ENCODE assay signal across 8 mouse cellular contexts in the genomic region with DNA sequence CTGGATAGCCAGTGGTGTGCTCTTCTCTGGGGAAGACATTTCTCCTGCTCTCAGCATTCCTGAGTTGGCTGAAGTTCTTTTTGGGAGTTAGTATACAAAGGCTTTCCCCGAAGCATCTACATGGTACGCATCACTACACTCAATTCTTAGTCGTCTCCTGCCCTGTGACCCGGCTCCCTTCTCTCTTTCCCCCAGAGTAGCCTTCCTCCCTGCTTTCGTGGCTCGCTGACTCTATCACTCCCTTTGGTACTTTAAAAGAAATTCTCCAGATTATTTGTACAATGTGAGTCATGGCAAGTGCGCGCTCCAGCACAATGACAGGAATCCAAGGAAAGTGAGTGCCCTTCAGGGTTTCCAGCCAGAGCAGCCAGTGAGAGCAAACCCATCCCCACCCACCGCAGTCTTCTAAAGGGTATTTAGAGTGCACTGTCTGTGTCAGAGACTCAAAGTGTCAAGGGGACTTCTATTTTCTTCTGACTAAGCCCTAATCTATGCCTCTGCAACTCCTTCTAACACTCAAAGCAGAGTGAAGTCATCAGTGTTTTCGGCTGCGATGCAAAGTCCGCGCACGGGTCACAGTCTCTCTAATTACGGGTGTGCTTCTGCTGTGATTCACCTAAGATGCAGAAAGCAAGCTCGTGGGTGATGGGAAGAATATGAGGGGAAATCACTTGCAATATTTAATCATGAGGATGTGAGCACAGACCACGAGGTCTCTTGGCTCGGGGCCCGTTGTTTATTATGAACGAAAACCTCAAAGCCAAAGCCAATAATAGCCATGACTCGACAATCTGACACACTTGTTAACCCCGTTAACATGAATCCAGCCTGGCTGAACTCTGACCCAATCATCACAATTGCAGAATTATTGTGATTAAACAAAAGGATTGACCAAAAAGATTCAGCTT.
DNase-seq lines count a peak whose midpoint lies in the region; ATAC-seq and TF ChIP-seq lines count a peak whose summit lies in the region.

No protein-coding gene starts in this region.

- ATAC-seq in heart, embryonic 15.5 days (replicated peaks; ENCODE audit: insufficient number of reproducible peaks, insufficient read depth, low FRiP score, low read depth) = no peak; the same call in 1 of the 2 replicates
- peak; percentile 91 for ATAC-seq in lung, postnatal 0 days

- H3K4me3 ChIP-seq in heart, embryonic 15.5 days = no peak overlapping the region
- H3K4me3 ChIP-seq in lung, postnatal 0 days (ENCODE audit: low read depth, low read length) = no peak overlapping the region

- peaks cover 4% of the 10 kb centered on the region; the same call in 1 of the 2 replicates for H3K4me1 ChIP-seq in heart, embryonic 15.5 days (replicated peaks)
- H3K4me1 ChIP-seq in lung, postnatal 0 days (ENCODE audit: insufficient read depth, low read depth, low read length) = no peaks in the 10 kb centered on the region

- peak; percentile 17 for DNase-seq in adrenal gland, adult 2 months
- no peak for DNase-seq in adrenal gland, adult 18-20 months (ENCODE audit: low spot score in 2 of 2)
- DNase-seq in 3134 (ENCODE audit: extremely low read depth, insufficient read length, low spot score) (peak; percentile 80), liver (no peak)
- DNase-seq in lung, postnatal 0 days (ENCODE audit: low spot score) = peak; percentile 64
- no peak for DNase-seq in urinary bladder, postnatal 36 days (ENCODE audit: low spot score in 2 of 2)
- no peak for DNase-seq in urinary bladder, postnatal 14 days (ENCODE audit: low spot score)

- TF ChIP-seq EP300 in lung, postnatal 0 days (IDR thresholded peaks at IDR 0.05) = peak; percentile 83

- no peak for TF ChIP-seq CTCF in lung, postnatal 0 days (IDR thresholded peaks at IDR 0.05)

- H3K4me2 ChIP-seq in heart, embryonic 15.5 days = peak overlapping the region; percentile 30
- H3K4me2 ChIP-seq in lung, postnatal 0 days (replicated peaks; ENCODE audit: low read depth, low read length) = no peak overlapping the region

- H3K36me3 ChIP-seq in heart, embryonic 15.5 days = 0 out of 2 replicates have a peak, but pooled peaks cover 4% of the 10 kb centered on the region
- no peaks in the 10 kb centered on the region for H3K36me3 ChIP-seq in lung, postnatal 0 days (ENCODE audit: insufficient read depth, low read length)

- H3K9me3 ChIP-seq in heart, embryonic 15.5 days (replicated peaks) = no peaks in the 10 kb centered on the region
- no peaks in the 10 kb centered on the region for H3K9me3 ChIP-seq in lung, postnatal 0 days (ENCODE audit: low read length)

- no peak overlapping the region for H3K9ac ChIP-seq in heart, embryonic 15.5 days
- H3K9ac ChIP-seq in lung, postnatal 0 days (replicated peaks; ENCODE audit: low read depth) = no peak overlapping the region

- H3K27me3 ChIP-seq in heart, embryonic 15.5 days = no peaks in the 10 kb centered on the region
- no peaks in the 10 kb centered on the region for H3K27me3 ChIP-seq in lung, postnatal 0 days (replicated peaks; ENCODE audit: insufficient read depth, low read length)

- H3K27ac ChIP-seq in heart, embryonic 15.5 days = no peak overlapping the region
- no peak overlapping the region for H3K27ac ChIP-seq in lung, postnatal 0 days (ENCODE audit: low read length)

- 55% methylated on average over 22 of the region's 22 CpGs for WGBS in heart, embryonic 15.5 days
- WGBS in lung, postnatal 0 days = 48% methylated on average over 22 of the region's 22 CpGs

Comparison
In these comparisons a context has a peak if more than half of its experiments do, and no peak if none do; other contexts are left out.
1. DNase-seq: peak in adrenal gland, adult 2 months (single experiment), 3134 (single experiment) and lung, postnatal 0 days (single experiment); none in adrenal gland, adult 18-20 months (0 of 2), urinary bladder, postnatal 36 days (0 of 2), urinary bladder, postnatal 14 days (single experiment) and liver (single experiment).